Mouse (Mus musculus) kidney, adult 2 months (tissue): ENCODE results near the gene Lrrc4b. TPM values are rescaled to one million over a fixed set of nuclear protein-coding genes. Genes with fewer than 3 reads are reported as not detected.

Source experiments
- DNase-seq: peaks from one replicate; pipeline ENCODE4 v3.0.0; 2021
- H3K27ac ChIP-seq: fragments of 200-500 bp; 2 replicates; pipeline ENCODE4 v1.5.1; 2012; ENCODE audit warnings: low read depth, low read length, control low read depth, inconsistent platforms; ENCODE audit not compliant: insufficient read depth
- H3K27me3 ChIP-seq: fragments of 200-500 bp; replicated peaks from 2 replicates; pipeline ENCODE4 v1.6.1; 2012; ENCODE audit warnings: mild to moderate bottlenecking, moderate library complexity, low read length, inconsistent platforms; ENCODE audit not compliant: control insufficient read depth, insufficient read depth
- H3K36me3 ChIP-seq: fragments of 200-500 bp; 2 replicates; pipeline ENCODE4 v1.6.1; 2012; ENCODE audit warnings: mild to moderate bottlenecking, moderate library complexity, low read length, inconsistent platforms; ENCODE audit not compliant: control insufficient read depth, insufficient read depth
- H3K4me1 ChIP-seq: fragments of 200-500 bp; 2 replicates; pipeline ENCODE4 v1.6.1; 2011; ENCODE audit warnings: low read length; ENCODE audit not compliant: control insufficient read depth, insufficient read depth
- H3K4me3 ChIP-seq: fragments of 200-500 bp; 2 replicates; pipeline ENCODE4 v1.5.1; 2011; ENCODE audit warnings: mild to moderate bottlenecking, low read depth, low read length, control low read depth; ENCODE audit not compliant: insufficient read depth
- CTCF ChIP-seq: fragments of 200-500 bp; conservative IDR thresholded peaks from 2 replicates; pipeline ENCODE4 v1.5.1; 2011; ENCODE audit warnings: low read depth, mild to moderate bottlenecking, control low read depth, low read length, moderate library complexity, mixed read lengths; ENCODE audit not compliant: insufficient read depth, insufficient read length
- POLR2A ChIP-seq: fragments of 200-500 bp; IDR thresholded peaks from one replicate; pipeline ENCODE4 v1.6.1; 2011; ENCODE audit warnings: low read depth, low read length, control low read depth
- WGBS: fragments of 180-500 bp; shearing (Covaris S2); methylation state at CpG from one replicate; pipeline ENCODE4 v1.1.7; 2018; 5-methylcytosine and 5-hydroxymethylcytosine counted together
- polyA plus RNA-seq: library from polyadenylated mRNA; depleted of rRNA; stranded (reverse); fragments of >200 nt; gene quantifications from 2 replicates; pipeline ENCODE4 v1.2.3, GENCODE M21; 2012; rRNA removed

The Lrrc4b gene
- 0.30 and 0.52 TPM in 2 replicates for polyA plus RNA-seq

- Histone ChIP-seq H3K36me3 (no peaks in the 10 kb centered on the region), H3K4me3 (no peak within 1 kb of the TSS), H3K27ac (no peak within 1 kb of the TSS), H3K27me3 (peaks cover 2% of the 10 kb centered on the region; the same call in 1 of the 2 replicates), H3K4me1 (no peaks in the 10 kb centered on the region)
- WGBS: 3% methylated on average over 65 of the region's 69 CpGs
- DNase-seq: no peak
- TF ChIP-seq POLR2A: no peak
- no peak for TF ChIP-seq CTCF
Observed at GRCm38 (mm10) chr7:44428968-44429521, at the start of gene Lrrc4b. Lrrc4b (plus strand) TSS chr7:44429018.

DNA sequence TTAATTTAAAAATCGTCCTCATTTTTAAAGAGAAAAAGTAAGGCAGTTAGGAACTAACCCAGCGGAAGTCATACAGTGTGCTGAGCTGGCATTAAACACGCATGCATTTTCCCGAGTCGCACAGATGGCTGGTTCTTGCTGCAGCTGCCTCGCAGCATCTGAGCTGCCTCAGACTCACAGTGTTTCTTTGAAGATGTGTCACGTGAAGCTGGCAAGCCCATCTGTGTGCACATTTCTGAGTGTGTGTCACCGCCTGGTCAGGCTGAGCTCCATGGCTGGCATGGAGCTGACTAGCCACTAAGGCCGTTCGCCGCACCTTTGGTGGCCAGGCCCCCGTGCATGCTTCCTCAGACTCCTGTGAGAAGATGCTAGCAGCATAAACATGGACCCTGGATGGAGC, 46.3 kb upstream of the Lrrc4b start:
- no peak for DNase-seq
- Histone ChIP-seq H3K27me3 (no peaks in the 10 kb centered on the region), H3K4me3 (no peak overlapping the region), H3K36me3 (no peaks in the 10 kb centered on the region), H3K27ac (no peak overlapping the region), H3K4me1 (no peaks in the 10 kb centered on the region)
- 73% methylated on average over 12 of the region's 12 CpGs for WGBS
- TF ChIP-seq POLR2A (no peak), CTCF (no peak)

- 2% methylated on average over 21 of the region's 33 CpGs for WGBS
- TF ChIP-seq POLR2A (no peak), CTCF (no peak)
Observed at GRCm38 (mm10) chr7:44383980-44384715, 44.7 kb upstream of the Lrrc4b start, which contains the start of gene Syt3. Syt3 (plus strand) TSS chr7:44384102.

DNA sequence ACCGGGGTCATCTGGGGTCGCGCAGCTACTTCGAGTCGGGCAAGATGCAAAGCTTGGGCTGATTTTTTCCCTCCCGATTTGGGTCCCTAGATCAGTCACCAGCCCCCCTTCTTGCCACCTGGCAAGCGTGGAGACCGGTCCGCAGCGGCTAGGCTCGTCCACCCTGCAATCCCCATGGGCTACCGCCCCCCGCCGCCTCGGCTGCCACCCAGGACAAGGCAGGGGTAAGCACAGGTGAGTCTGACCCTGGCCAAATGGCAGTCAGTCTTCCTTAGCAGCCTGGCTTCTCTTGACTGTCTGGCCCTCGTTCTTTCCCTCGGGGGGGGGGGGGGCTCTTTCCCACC, 44.1 kb upstream of the Lrrc4b start:
- Histone ChIP-seq H3K36me3 (no peaks in the 10 kb centered on the region), H3K4me1 (no peaks in the 10 kb centered on the region), H3K27me3 (no peaks in the 10 kb centered on the region), H3K27ac (no peak overlapping the region), H3K4me3 (peak overlapping the region; percentile 73)
- 1% methylated on average over 17 of the region's 17 CpGs for WGBS
- TF ChIP-seq POLR2A (no peak), CTCF (no peak)
- no peak for DNase-seq

More at GRCm38 (mm10) chr7:44383980-44384715, 44.7 kb upstream of the Lrrc4b start, which contains the start of gene Syt3:
- peak within 1 kb of the TSS; percentile 36; the same call in 1 of the 2 replicates for H3K27ac ChIP-seq
- peak; percentile 80 for DNase-seq
- no peaks in the 10 kb centered on the region for H3K27me3 ChIP-seq
- H3K4me1 ChIP-seq: no peaks in the 10 kb centered on the region
- H3K36me3 ChIP-seq: no peaks in the 10 kb centered on the region
- H3K4me3 ChIP-seq: peak within 1 kb of the TSS; percentile 73

- DNase-seq: no peak
- no peak for TF ChIP-seq CTCF
- TF ChIP-seq POLR2A: no peak
- Histone ChIP-seq H3K27ac (no peak within 1 kb of the TSS), H3K4me1 (no peaks in the 10 kb centered on the region), H3K36me3 (no peaks in the 10 kb centered on the region), H3K4me3 (peak within 1 kb of the TSS; percentile 73), H3K27me3 (no peaks in the 10 kb centered on the region)
- 81% methylated on average over 12 of the region's 12 CpGs for WGBS
Observed at GRCm38 (mm10) chr7:44385720-44386119, 43.1 kb upstream of the Lrrc4b start, which contains the start of gene 1700008O03Rik. 1700008O03Rik (minus strand) TSS chr7:44385820.

GRCm38 (mm10) chr7:44391831-44392230, 37.0 kb upstream of the Lrrc4b start:
- no peak for TF ChIP-seq CTCF
- TF ChIP-seq POLR2A: no peak
- no peak overlapping the region for H3K27ac ChIP-seq
- no peak for DNase-seq
- no peaks in the 10 kb centered on the region for H3K27me3 ChIP-seq
- no peak overlapping the region for H3K4me3 ChIP-seq
- WGBS: 82% methylated on average over 4 of the region's 4 CpGs
- H3K4me1 ChIP-seq: no peaks in the 10 kb centered on the region
- no peaks in the 10 kb centered on the region for H3K36me3 ChIP-seq

DNA sequence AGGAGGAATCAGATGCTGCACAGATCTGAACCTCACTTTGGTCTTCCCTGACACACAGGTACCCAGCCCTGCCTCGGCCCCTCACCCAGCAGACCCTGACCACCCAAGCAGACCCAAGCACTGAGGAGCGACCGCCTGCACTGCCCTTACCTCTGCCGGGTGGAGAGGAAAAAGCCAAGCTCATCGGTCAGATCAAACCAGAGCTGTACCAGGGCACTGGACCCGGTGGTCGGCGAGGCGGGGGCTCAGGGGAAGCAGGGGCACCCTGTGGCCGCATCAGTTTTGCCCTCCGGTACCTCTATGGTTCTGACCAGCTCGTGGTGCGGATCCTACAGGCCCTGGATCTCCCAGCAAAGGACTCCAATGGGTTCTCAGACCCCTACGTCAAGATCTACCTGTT, 36.5 kb upstream of the Lrrc4b start:
- WGBS: 86% methylated on average over 14 of the region's 14 CpGs
- DNase-seq: no peak
- Histone ChIP-seq H3K36me3 (no peaks in the 10 kb centered on the region), H3K27ac (no peak overlapping the region), H3K4me1 (no peaks in the 10 kb centered on the region), H3K4me3 (no peak overlapping the region), H3K27me3 (no peaks in the 10 kb centered on the region)
- TF ChIP-seq CTCF (no peak), POLR2A (no peak)
